Mouse (Mus musculus) heart, embryonic 14.5 days (tissue): ENCODE measurements around the gene Ascc2. TPM values are rescaled to one million over a fixed set of nuclear protein-coding genes. Genes with fewer than 3 reads are reported as not detected.

Experiments used
- ATAC-seq: fragments of 200-750 bp; cut with Nextera tagmentation; 2 replicates; pipeline ENCODE4 v1.8.0; 2017; ENCODE audit warnings: low read depth, moderate TSS enrichment; ENCODE audit not compliant: insufficient number of reproducible peaks, insufficient read depth, low FRiP score
- H3K27ac ChIP-seq, 2 experiments: fragments of 200-500 bp in 1 of 2; fragments of 300-500 bp in 1 of 2; sonication (generic) in 1 of 2; replicated peaks in 1 of 2; 2 replicates each; pipeline ENCODE4 v1.5.1; 2012 to 2014; ENCODE audit warnings: low read depth in 2 of 2, low read length in 2 of 2, control low read depth in 1 of 2, mild to moderate bottlenecking in 1 of 2, mixed read lengths in 1 of 2; ENCODE audit not compliant: control insufficient read depth in 1 of 2, insufficient read depth in 1 of 2
- H3K27me3 ChIP-seq: fragments of 300-500 bp; sonication (generic); 2 replicates; pipeline ENCODE4 v1.6.1; 2014; ENCODE audit warnings: mild to moderate bottlenecking, low read length, control low read depth; ENCODE audit not compliant: control insufficient read depth, insufficient read depth
- H3K36me3 ChIP-seq: fragments of 300-500 bp; sonication (generic); 2 replicates; pipeline ENCODE4 v1.6.1; 2014; ENCODE audit warnings: mild to moderate bottlenecking, control low read depth, low read length, mixed read lengths; ENCODE audit not compliant: control insufficient read depth, insufficient read depth
- H3K4me1 ChIP-seq, 2 experiments: fragments of 200-500 bp in 1 of 2; fragments of 300-500 bp in 1 of 2; sonication (generic) in 1 of 2; 2 replicates each; pipeline ENCODE4 v1.6.1; 2012 to 2014; ENCODE audit warnings: low read length in 2 of 2, control low read depth in 1 of 2, mixed read lengths in 1 of 2; ENCODE audit not compliant: control insufficient read depth in 2 of 2, insufficient read depth in 2 of 2
- H3K4me2 ChIP-seq: fragments of 300-500 bp; sonication (generic); 2 replicates; pipeline ENCODE4 v1.6.1; 2014; ENCODE audit warnings: mild to moderate bottlenecking, low read length
- H3K4me3 ChIP-seq, 2 experiments: fragments of 200-500 bp in 1 of 2; fragments of 300-500 bp in 1 of 2; sonication (generic) in 1 of 2; 2 replicates each; pipeline ENCODE4 v1.5.1; 2012 to 2014; ENCODE audit warnings: low read length in 2 of 2, mild to moderate bottlenecking in 2 of 2, control low read depth in 1 of 2, low read depth in 1 of 2, moderate library complexity in 1 of 2; ENCODE audit not compliant: control insufficient read depth in 1 of 2, insufficient read depth in 1 of 2
- H3K9ac ChIP-seq: fragments of 300-500 bp; sonication (generic); 2 replicates; pipeline ENCODE4 v1.6.1; 2014; ENCODE audit warnings: mild to moderate bottlenecking, low read length
- H3K9me3 ChIP-seq: fragments of 300-500 bp; sonication (generic); 2 replicates; pipeline ENCODE4 v1.6.1; 2016; ENCODE audit warnings: low read length, control low read depth; ENCODE audit not compliant: control insufficient read depth
- WGBS: fragments of 180-500 bp; shearing (Covaris S2); extraction: QIAGEN DNeasy Blood & Tissue Kit; methylation state at CpG from one replicate; pipeline ENCODE4 v1.1.7; 2014; 5-methylcytosine and 5-hydroxymethylcytosine counted together
- polyA plus RNA-seq: library from polyadenylated mRNA; unstranded; fragments of >200 nt; fragmentation: Nextera tagmentation; extraction: Ambion mirVana; gene quantifications from 2 replicates; pipeline ENCODE4 v1.2.1, GENCODE M21; 2014

Gene Ascc2
- polyA plus RNA-seq, 1 experiment from 2014 or later, result 19.0 TPM

GRCm38 (mm10) chr11:4659818-4660217, 22.3 kb downstream of the Ascc2 start:
- WGBS, result 75% methylated on average over 1 of the region's 1 CpGs
- Histone ChIP-seq H3K36me3 (peaks cover 71% of the 10 kb centered on the region), H3K4me3 (no peak overlapping the region), H3K9ac (no peak overlapping the region), H3K4me2 (no peak overlapping the region), H3K27me3 (no peaks in the 10 kb centered on the region), H3K4me1 (no peaks in the 10 kb centered on the region), H3K27ac (no peak overlapping the region), H3K9me3 (no peaks in the 10 kb centered on the region)
- no peak for ATAC-seq

DNA sequence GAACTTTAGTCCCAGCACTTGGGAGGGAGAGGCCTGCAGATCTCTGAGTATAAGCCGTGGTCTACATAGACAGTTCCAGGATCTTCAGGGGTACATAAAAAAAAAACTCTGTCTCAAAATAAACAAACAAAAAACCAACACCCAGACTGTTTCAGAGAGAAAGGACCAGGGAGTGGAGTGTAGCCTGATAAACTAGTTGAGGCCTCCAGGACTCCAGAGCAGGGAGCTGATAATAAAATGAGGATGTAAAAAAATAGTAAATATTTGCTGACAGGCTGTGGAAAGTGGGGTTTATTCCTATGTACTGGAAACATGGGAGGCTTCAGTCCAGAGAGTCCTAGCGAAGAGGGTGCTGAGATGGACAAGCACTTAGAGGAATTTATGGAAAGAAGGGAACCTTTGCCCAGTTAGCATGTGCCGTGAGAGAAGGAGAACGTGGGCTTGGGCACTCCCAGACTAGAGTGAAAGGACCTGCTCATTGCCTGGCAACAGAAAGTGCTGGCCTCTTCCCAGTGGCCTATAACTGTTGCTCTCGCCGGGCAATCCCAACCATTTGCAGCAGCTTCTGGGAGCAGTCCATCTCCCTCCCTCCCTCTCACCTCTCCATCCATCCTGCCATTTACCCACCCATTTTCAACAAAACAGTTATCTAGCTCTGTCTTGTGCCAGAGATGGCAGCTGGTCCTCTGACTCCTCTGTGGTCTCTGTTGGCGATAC, 22.9 kb downstream of the Ascc2 start:
- Histone ChIP-seq H3K4me3 (no peak overlapping the region), H3K4me2 (no peak overlapping the region), H3K27ac (no peak overlapping the region), H3K9me3 (no peaks in the 10 kb centered on the region), H3K36me3 (peaks cover 65% of the 10 kb centered on the region), H3K27me3 (no peaks in the 10 kb centered on the region), H3K9ac (no peak overlapping the region), H3K4me1 (no peaks in the 10 kb centered on the region)
- ATAC-seq, result no peak
- 66% methylated on average over 7 of the region's 7 CpGs for WGBS

- Histone ChIP-seq H3K27me3 (no peaks in the 10 kb centered on the region), H3K36me3 (peaks cover 62% of the 10 kb centered on the region), H3K4me2 (no peak overlapping the region), H3K4me1 (no peaks in the 10 kb centered on the region), H3K9me3 (no peaks in the 10 kb centered on the region), H3K27ac (no peak overlapping the region), H3K4me3 (no peak overlapping the region), H3K9ac (no peak overlapping the region)
- ATAC-seq, result no peak
- WGBS, result 67% methylated on average over 4 of the region's 4 CpGs
These were observed 23.8 kb downstream of the Ascc2 start for GRCm38 (mm10) chr11:4661324-4661723.

- WGBS, result 82% methylated on average over 10 of the region's 10 CpGs
- Histone ChIP-seq H3K36me3 (peaks cover 59% of the 10 kb centered on the region), H3K4me2 (no peak overlapping the region)
These were observed 24.4 kb downstream of the Ascc2 start for GRCm38 (mm10) chr11:4661871-4662495.

DNA sequence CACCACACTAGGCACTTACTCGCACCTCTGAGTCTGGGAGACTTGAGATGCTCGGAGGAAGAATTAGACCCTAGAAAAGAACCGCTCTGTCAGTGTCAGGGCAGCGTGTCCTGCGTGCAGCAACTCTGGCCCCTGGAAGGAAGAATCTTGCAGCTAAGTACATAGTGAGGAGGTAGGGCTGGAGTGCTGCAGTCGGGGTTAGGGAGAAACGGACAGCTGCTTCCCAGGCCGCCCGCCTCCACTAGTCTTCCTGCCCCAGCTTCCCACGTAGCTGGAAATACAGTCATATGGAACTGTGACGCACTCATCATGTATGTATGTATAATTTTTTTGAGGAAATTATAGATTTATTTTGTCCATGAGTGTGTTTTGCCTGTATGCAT, 24.9 kb downstream of the Ascc2 start:
- H3K27me3 ChIP-seq, result no peaks in the 10 kb centered on the region
- ATAC-seq, result no peak
- no peak overlapping the region for H3K27ac ChIP-seq
- H3K36me3 ChIP-seq, result peaks cover 57% of the 10 kb centered on the region
- WGBS, result 92% methylated on average over 11 of the region's 11 CpGs
- H3K9ac ChIP-seq, result no peak overlapping the region
- no peak overlapping the region for H3K4me2 ChIP-seq
- H3K4me1 ChIP-seq, result no peaks in the 10 kb centered on the region
- H3K9me3 ChIP-seq, result no peaks in the 10 kb centered on the region
- no peak overlapping the region for H3K4me3 ChIP-seq

More at GRCm38 (mm10) chr11:4661871-4662495, 24.4 kb downstream of the Ascc2 start:
- no peaks in the 10 kb centered on the region for H3K4me1 ChIP-seq
- H3K4me3 ChIP-seq, result no peak overlapping the region
- no peak overlapping the region for H3K9ac ChIP-seq
- H3K27me3 ChIP-seq, result no peaks in the 10 kb centered on the region
- H3K27ac ChIP-seq, result no peak overlapping the region
- no peak for ATAC-seq
- no peaks in the 10 kb centered on the region for H3K9me3 ChIP-seq

DNA sequence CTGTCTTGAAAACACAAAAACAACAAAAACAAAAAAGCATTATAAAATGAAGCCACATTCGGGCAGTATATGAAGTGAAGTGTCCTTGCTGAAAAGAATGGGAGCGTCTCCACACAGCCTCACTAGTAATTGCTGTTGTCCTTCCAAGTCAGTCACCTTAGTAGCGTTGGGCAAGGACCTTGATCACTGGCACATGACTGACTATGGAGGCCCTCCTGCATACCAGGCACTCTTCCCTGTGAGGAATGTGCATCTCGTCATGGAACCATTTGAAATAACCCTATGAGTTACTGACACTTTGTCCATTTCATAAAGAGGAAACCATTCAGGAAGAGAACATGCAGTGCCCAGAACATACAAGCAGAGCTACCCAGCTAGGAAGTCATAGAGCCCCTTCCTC, 34.2 kb downstream of the Ascc2 start:
- H3K27me3 ChIP-seq, result no peaks in the 10 kb centered on the region
- H3K9me3 ChIP-seq, result no peaks in the 10 kb centered on the region
- 58% methylated on average over 4 of the region's 4 CpGs for WGBS
- H3K4me3 ChIP-seq, result no peak overlapping the region
- no peak for ATAC-seq
- H3K27ac ChIP-seq, result 0 out of 4 replicates have a peak overlapping the region, but pooled peaks of 1 of the 2 experiments have one; percentile 30
- no peak overlapping the region for H3K9ac ChIP-seq
- peaks cover 3 to 4% of the 10 kb centered on the region in 2 experiments; a peak in 3 of 4 replicates for H3K4me1 ChIP-seq
- peaks cover 42% of the 10 kb centered on the region for H3K36me3 ChIP-seq
- H3K4me2 ChIP-seq, result no peak overlapping the region

DNA sequence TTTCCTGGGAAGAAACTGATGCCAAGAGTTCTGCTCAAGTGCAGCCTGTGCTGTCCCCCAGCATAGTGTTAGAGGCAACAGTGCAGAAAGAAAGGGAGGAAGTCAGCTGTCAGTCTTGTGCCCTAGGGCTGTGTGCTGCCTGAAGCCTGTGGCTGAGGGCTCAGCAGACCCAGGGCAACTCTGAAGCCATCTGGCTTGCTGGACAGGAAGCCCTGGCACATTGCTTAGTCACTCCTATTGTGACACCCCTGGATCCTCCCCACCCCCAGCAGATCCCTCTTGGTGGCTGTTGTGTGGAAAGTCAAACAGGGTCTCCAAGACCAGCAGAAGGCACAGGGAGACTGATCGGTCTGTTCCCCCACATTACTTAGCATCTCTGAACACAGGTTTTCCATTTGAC, 37.0 kb downstream of the Ascc2 start:
- Histone ChIP-seq H3K27me3 (no peaks in the 10 kb centered on the region), H3K4me1 (peaks cover 3 to 4% of the 10 kb centered on the region in 2 experiments), H3K9me3 (no peaks in the 10 kb centered on the region), H3K36me3 (peaks cover 46% of the 10 kb centered on the region), H3K4me2 (no peak overlapping the region), H3K27ac (peak overlapping the region in 1 of 2 experiments; percentile 19; a peak in 1 of 4 replicates), H3K4me3 (no peak overlapping the region), H3K9ac (no peak overlapping the region)
- ATAC-seq, result no peak
- 100% methylated on average over 1 of the region's 1 CpGs for WGBS
